ENCODE assay signal across 14 mouse cellular contexts in genomic region chr6:120115443-120115842, GRCm38 (mm10). TPM values are rescaled to one million over a fixed set of nuclear protein-coding genes. Genes with fewer than 3 reads are reported as not detected.
A peak's percentile ranks its signal among the peaks of the same experiment; 100 is the strongest.
DNase-seq lines count a peak whose midpoint lies in the region; ATAC-seq and TF ChIP-seq lines count a peak whose summit lies in the region.
"Had no signal": no experiment of that assay in that cellular context is flagged by ENCODE, and none has a peak within 500 bp of the region (broad histone marks: within the 10 kb centered on the region; RNA-seq: fewer than 3 reads in every experiment).

No protein-coding gene starts in this region.

- H3K4me1 ChIP-seq in heart, embryonic 16.5 days (ENCODE audit: control insufficient read depth, insufficient read depth, low read length) = peaks cover 34% of the 10 kb centered on the region
- H3K4me1 ChIP-seq in lung, postnatal 0 days (ENCODE audit: insufficient read depth, low read depth, low read length) = peaks cover 12% of the 10 kb centered on the region
- H3K4me1 ChIP-seq in embryonic facial prominence, embryonic 15.5 days = peaks cover 41% of the 10 kb centered on the region

- no peaks in the 10 kb centered on the region for H3K9me3 ChIP-seq in heart, embryonic 16.5 days (replicated peaks; ENCODE audit: control insufficient read depth, low read length)
- no peaks in the 10 kb centered on the region for H3K9me3 ChIP-seq in lung, postnatal 0 days (ENCODE audit: low read length)
- no peaks in the 10 kb centered on the region for H3K9me3 ChIP-seq in embryonic facial prominence, embryonic 15.5 days (replicated peaks)
- H3K9me3 ChIP-seq: hindbrain, embryonic 12.5 days; midbrain, embryonic 13.5 days had no signal

- no peak for TF ChIP-seq EP300 in lung, postnatal 0 days (IDR thresholded peaks at IDR 0.05)

- no peaks in the 10 kb centered on the region for H3K36me3 ChIP-seq in heart, embryonic 16.5 days (ENCODE audit: control insufficient read depth, insufficient read depth)
- no peaks in the 10 kb centered on the region for H3K36me3 ChIP-seq in lung, postnatal 0 days (ENCODE audit: insufficient read depth, low read length)
- no peaks in the 10 kb centered on the region for H3K36me3 ChIP-seq in embryonic facial prominence, embryonic 15.5 days
- H3K36me3 ChIP-seq: hindbrain, embryonic 12.5 days; midbrain, embryonic 13.5 days had no signal

- ATAC-seq in heart, embryonic 16.5 days (replicated peaks; ENCODE audit: extremely low read depth, insufficient read depth, low FRiP score) = no peak
- ATAC-seq in lung, postnatal 0 days = no peak
- ATAC-seq in embryonic facial prominence, embryonic 15.5 days (ENCODE audit: insufficient number of reproducible peaks, low FRiP score, low TSS enrichment, low read depth) = no peak
- ATAC-seq: forebrain, postnatal 0 days; intestine, postnatal 0 days; midbrain, embryonic 13.5 days had no signal

- H3K27ac ChIP-seq in heart, embryonic 16.5 days (ENCODE audit: low read length) = peak overlapping the region; percentile 90
- peak overlapping the region; percentile 54 for H3K27ac ChIP-seq in lung, postnatal 0 days (ENCODE audit: low read length)
- peak overlapping the region; percentile 89 for H3K27ac ChIP-seq in embryonic facial prominence, embryonic 15.5 days (replicated peaks)
- H3K27ac ChIP-seq: hindbrain, embryonic 12.5 days had no signal

- H3K9ac ChIP-seq in heart, embryonic 16.5 days (ENCODE audit: low read length) = no peak overlapping the region
- no peak overlapping the region for H3K9ac ChIP-seq in lung, postnatal 0 days (replicated peaks; ENCODE audit: low read depth)
- H3K9ac ChIP-seq in embryonic facial prominence, embryonic 15.5 days = no peak overlapping the region
- H3K9ac ChIP-seq: forebrain, postnatal 0 days; hindbrain, embryonic 12.5 days; midbrain, embryonic 13.5 days had no signal

- WGBS in heart, embryonic 16.5 days = 61% methylated on average over 3 of the region's 3 CpGs
- 61% methylated on average over 3 of the region's 3 CpGs for WGBS in lung, postnatal 0 days
- WGBS in embryonic facial prominence, embryonic 15.5 days = 39% methylated on average over 3 of the region's 3 CpGs

- no peak overlapping the region for H3K4me3 ChIP-seq in heart, embryonic 16.5 days (ENCODE audit: low read length)
- no peak overlapping the region for H3K4me3 ChIP-seq in lung, postnatal 0 days (ENCODE audit: low read depth, low read length)
- no peak overlapping the region for H3K4me3 ChIP-seq in embryonic facial prominence, embryonic 15.5 days (replicated peaks)
- H3K4me3 ChIP-seq: hindbrain, embryonic 12.5 days; midbrain, embryonic 13.5 days had no signal

- TF ChIP-seq CTCF in lung, postnatal 0 days (IDR thresholded peaks at IDR 0.05) = no peak

- no peak for DNase-seq in heart, postnatal 4 days
- DNase-seq in lung, postnatal 0 days (ENCODE audit: low spot score) = no peak
- DNase-seq in lung, postnatal 25 days (ENCODE audit: low spot score) = no peak
- DNase-seq in left cerebral cortex, adult 11 months (ENCODE audit: low spot score) = no peak
- no peak for DNase-seq in thymus, postnatal 0 days (ENCODE audit: low spot score)

- no peaks in the 10 kb centered on the region for H3K27me3 ChIP-seq in heart, embryonic 16.5 days (ENCODE audit: control insufficient read depth, insufficient read depth, low read length)
- H3K27me3 ChIP-seq in lung, postnatal 0 days (replicated peaks; ENCODE audit: insufficient read depth, low read length) = no peaks in the 10 kb centered on the region
- no peaks in the 10 kb centered on the region for H3K27me3 ChIP-seq in embryonic facial prominence, embryonic 15.5 days
- H3K27me3 ChIP-seq: hindbrain, embryonic 12.5 days; midbrain, embryonic 13.5 days; Patski had no signal

- peak overlapping the region; percentile 32; the same call in 1 of the 2 replicates for H3K4me2 ChIP-seq in heart, embryonic 16.5 days (ENCODE audit: low read depth, low read length)
- no peak overlapping the region for H3K4me2 ChIP-seq in lung, postnatal 0 days (replicated peaks; ENCODE audit: low read depth, low read length)
- H3K4me2 ChIP-seq in embryonic facial prominence, embryonic 15.5 days (replicated peaks) = no peak overlapping the region
- H3K4me2 ChIP-seq: hindbrain, embryonic 12.5 days; midbrain, embryonic 13.5 days had no signal

RNA-seq across cellular contexts. Expression of gene Ninj2, which starts 22.3 kb away (rescaled TPM):
- 0.25 TPM in 1 of 2 replicates, not detected in the other for polyA plus RNA-seq in heart, embryonic 16.5 days (2015; fragmentation: Nextera tagmentation; extraction: Ambion mirVana)
- total RNA-seq in heart, postnatal 4 days (2021) = not detected
- 0.23 and 0.44 TPM in 2 replicates for polyA plus RNA-seq in lung, postnatal 0 days (2015; fragmentation: Nextera tagmentation; extraction: Ambion mirVana)
- polyA plus RNA-seq in embryonic facial prominence, embryonic 15.5 days (2015; fragmentation: Nextera tagmentation; extraction: Ambion mirVana) = 0.49 TPM in 1 of 2 replicates, not detected in the other
- 0.51 and 0.60 TPM in 2 replicates for polyA plus RNA-seq in thymus, postnatal 0 days (2015; fragmentation: Nextera tagmentation; extraction: Ambion mirVana)
- total RNA-seq: forebrain, postnatal 0 days; gastrocnemius, postnatal 14 days had no signal
- polyA plus RNA-seq: brain, embryonic 14.5 days; forebrain, postnatal 0 days; hindbrain, embryonic 12.5 days; intestine, postnatal 0 days; midbrain, embryonic 13.5 days had no signal
